Mouse (Mus musculus): Measurements from ENCODE around the gene Ankrd34a. TPM values are rescaled to one million over a fixed set of nuclear protein-coding genes. Genes with fewer than 3 reads are reported as not detected.

The Ankrd34a gene
- total and polyA plus RNA-seq, 3 experiments: 0.04 to 0.11 TPM; not detected in 1

DNA sequence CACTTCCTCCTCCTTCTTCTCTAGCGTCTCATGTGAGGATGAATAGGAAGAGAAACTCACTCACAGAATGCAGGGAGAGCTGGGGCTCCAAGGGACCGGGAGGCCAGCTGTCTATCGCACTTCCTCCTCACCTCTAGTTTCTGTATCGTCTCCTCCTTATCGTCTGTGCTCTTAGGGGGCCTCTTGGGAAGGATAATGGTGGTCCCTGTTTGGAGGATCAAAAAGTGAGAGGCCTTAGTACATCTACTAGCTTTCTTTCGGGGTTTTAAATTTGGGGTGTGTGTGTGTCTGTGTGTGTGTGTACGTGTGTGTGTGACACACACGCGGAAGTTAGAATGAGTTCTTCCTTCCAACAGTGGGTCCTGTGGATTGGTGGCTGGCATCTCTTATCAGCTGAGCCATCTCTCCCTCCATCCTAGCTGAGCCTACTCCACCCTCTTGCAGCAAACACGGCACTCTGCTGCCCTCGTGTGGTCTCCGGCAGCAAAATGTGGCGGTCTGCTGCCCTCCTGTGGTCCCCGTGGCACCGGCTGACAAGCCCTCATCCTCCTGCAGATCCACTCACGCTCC is 16.5 kb upstream of the Ankrd34a start:
- Histone ChIP-seq H3K4me3 (replicated peaks in 1 of 3; ENCODE audit: low read depth in 2 of 3, low read length in 2 of 3, poor library complexity in 1 of 3) (peak overlapping the region; percentile 25 to 38 (median 32)), H3K79me2 (replicated peaks; ENCODE audit: control insufficient read depth, extremely low read depth, insufficient read depth, poor library complexity, severe bottlenecking) (no peaks in the 10 kb centered on the region), H3K9ac (ENCODE audit: insufficient read depth, low read depth) (peak overlapping the region; percentile 59), H3K4me1 (ENCODE audit: control insufficient read depth in 1 of 2, insufficient read depth in 2 of 2) (peaks cover 13 to 42% of the 10 kb centered on the region in 2 experiments), H3K4me2 (ENCODE audit: insufficient read depth, low read depth, poor library complexity, severe bottlenecking) (peak overlapping the region; percentile 64), H3K27ac (ENCODE audit: insufficient read depth, low read depth) (peak overlapping the region; percentile 60), H3K27me3 (replicated peaks) (no peaks in the 10 kb centered on the region), H3K9me3 (replicated peaks; ENCODE audit: low read length) (no peaks in the 10 kb centered on the region), H3K36me3 (replicated peaks in 1 of 2; ENCODE audit: control insufficient read depth in 1 of 2, insufficient read depth in 1 of 2, low read length in 1 of 2) (peaks cover 0 to 6% of the 10 kb centered on the region in 2 experiments)
- DNase-seq (ENCODE audit: extremely low read depth): peak; percentile 96
- in situ Hi-C loops (cut with MboI; ENCODE audit: low pct_ligation_motif_present, low pct_unique_long_range_greater_than_20kb, low sequenced_read_pairs) (loop anchor here (5.0 kb wide), 1 partner anchor 38 kb away; no protein-coding TSS in a partner anchor), dilution Hi-C loops (cut with MboI; ENCODE audit: extremely low pct_ligation_motif_present, extremely low pct_unique_long_range_greater_than_20kb, low sequenced_read_pairs) (no loop called here)
- TF ChIP-seq GABPA (IDR thresholded peaks at IDR 0.05; ENCODE audit: insufficient replicate concordance, low read depth, low read length) (no peak), NRF1 (IDR thresholded peaks at IDR 0.05; ENCODE audit: low read depth, low read length) (peak; percentile 53), CTCF (conservative IDR thresholded peaks at IDR 0.05 in 1 of 2, IDR thresholded peaks at IDR 0.05 in 1 of 2; ENCODE audit: low read depth in 2 of 2, low read length in 2 of 2) (peak; percentile 70 to 100), POLR2A (IDR thresholded peaks at IDR 0.05; ENCODE audit: low read depth, low read length) (0 out of 2 replicates have a peak, but pooled peaks have one; percentile 29), PAX5 (IDR thresholded peaks at IDR 0.05; ENCODE audit: low read length) (no peak), E2F4 (IDR thresholded peaks at IDR 0.05; ENCODE audit: insufficient replicate concordance, low read depth, low read length) (peak; percentile 72; the same call in 1 of the 2 replicates), POLR2AphosphoS2 (IDR thresholded peaks at IDR 0.05; ENCODE audit: low read depth, low read length) (no peak), MYC (IDR thresholded peaks at IDR 0.05; ENCODE audit: low read depth, low read length) (no peak; the same call in 1 of the 2 replicates), MAX (IDR thresholded peaks at IDR 0.05; ENCODE audit: low read length) (peak; percentile 73; the same call in 1 of the 2 replicates), UBTF (IDR thresholded peaks at IDR 0.05; ENCODE audit: low read depth, low read length) (0 out of 2 replicates have a peak, but pooled peaks have one; percentile 4), NELFE (IDR thresholded peaks at IDR 0.05; ENCODE audit: low read depth, low read length) (peak; percentile 98), ZNF384 (IDR thresholded peaks at IDR 0.05; ENCODE audit: low read depth, low read length) (peak; percentile 55), CHD2 (IDR thresholded peaks at IDR 0.05; ENCODE audit: low read length) (peak; percentile 47; the same call in 1 of the 2 replicates), RCOR1 (conservative IDR thresholded peaks at IDR 0.05; ENCODE audit: low read depth, low read length) (peak; percentile 70), MAZ (IDR thresholded peaks at IDR 0.05; ENCODE audit: low read depth, low read length) (peak; percentile 78), IRF4 (IDR thresholded peaks at IDR 0.05; ENCODE audit: low read depth, low read length) (peak; percentile 70; the same call in 1 of the 2 replicates), USF1 (IDR thresholded peaks at IDR 0.05; ENCODE audit: low read depth, low read length) (no peak), EP300 (IDR thresholded peaks at IDR 0.05; ENCODE audit: low read length) (peak; percentile 24; the same call in 1 of the 2 replicates), BHLHE40 (IDR thresholded peaks at IDR 0.05; ENCODE audit: low read depth, low read length) (0 out of 2 replicates have a peak, but pooled peaks have one; percentile 15), ETS1 (conservative IDR thresholded peaks at IDR 0.05; ENCODE audit: low read depth, low read length) (peak; percentile 41), HCFC1 (IDR thresholded peaks at IDR 0.05; ENCODE audit: low read depth, low read length) (peak; percentile 29; the same call in 1 of the 2 replicates), ELF1 (IDR thresholded peaks at IDR 0.05; ENCODE audit: low read depth, low read length) (peak; percentile 67), JUND (conservative IDR thresholded peaks at IDR 0.05; ENCODE audit: low read depth, low read length) (peak; percentile 27; the same call in 1 of the 2 replicates), ZC3H11A (IDR thresholded peaks at IDR 0.05; ENCODE audit: low read depth, low read length) (peak; percentile 99), SIN3A (IDR thresholded peaks at IDR 0.05; ENCODE audit: low read length) (peak; percentile 93), TCF12 (IDR thresholded peaks at IDR 0.05; ENCODE audit: low read depth, low read length) (peak; percentile 76), TBP (conservative IDR thresholded peaks at IDR 0.05; ENCODE audit: low read depth, low read length) (0 out of 2 replicates have a peak, but pooled peaks have one; percentile 28), MXI1 (IDR thresholded peaks at IDR 0.05; ENCODE audit: low read depth, low read length) (peak; percentile 80), MEF2A (IDR thresholded peaks at IDR 0.05; ENCODE audit: borderline replicate concordance, low read depth, low read length) (peak; percentile 60; the same call in 1 of the 2 replicates), ZMIZ1 (IDR thresholded peaks at IDR 0.05; ENCODE audit: low read depth, low read length) (no peak), SMC3 (IDR thresholded peaks at IDR 0.05; ENCODE audit: low read depth, low read length) (peak; percentile 100), CHD1 (IDR thresholded peaks at IDR 0.05; ENCODE audit: low read depth, low read length) (no peak)

Measured in CH12.LX (cell line).